Mouse (Mus musculus) kidney, embryonic 15.5 days (tissue): ENCODE data around the gene Rasgrp1. TPM values are rescaled to one million over a fixed set of nuclear protein-coding genes. Genes with fewer than 3 reads are reported as not detected.
A peak's percentile ranks its signal among the peaks of the same experiment; 100 is the strongest.

Source experiments
- ATAC-seq: fragments of 200-750 bp; cut with Nextera tagmentation; replicated peaks from 2 replicates; pipeline ENCODE4 v1.8.0; 2017; ENCODE audit warnings: moderate TSS enrichment; ENCODE audit not compliant: low FRiP score
- H3K27ac ChIP-seq: fragments of 300-500 bp; sonication (generic); 2 replicates; pipeline ENCODE4 v1.5.1; 2015; ENCODE audit warnings: mild to moderate bottlenecking, inconsistent platforms
- H3K27me3 ChIP-seq: fragments of 300-500 bp; sonication (generic); 2 replicates; pipeline ENCODE4 v1.6.1; 2015; ENCODE audit warnings: inconsistent platforms
- H3K36me3 ChIP-seq: fragments of 300-500 bp; sonication (generic); 2 replicates; pipeline ENCODE4 v1.6.1; 2015; ENCODE audit warnings: inconsistent platforms
- H3K4me1 ChIP-seq: fragments of 300-500 bp; sonication (generic); 2 replicates; pipeline ENCODE4 v1.6.1; 2015; ENCODE audit warnings: inconsistent platforms
- H3K4me2 ChIP-seq: fragments of 300-500 bp; sonication (generic); 2 replicates; pipeline ENCODE4 v1.6.1; 2015; ENCODE audit warnings: moderate library complexity, mild to moderate bottlenecking, inconsistent platforms
- H3K4me3 ChIP-seq: fragments of 300-500 bp; sonication (generic); replicated peaks from 2 replicates; pipeline ENCODE4 v1.5.1; 2015; ENCODE audit warnings: mild to moderate bottlenecking, inconsistent platforms
- H3K9ac ChIP-seq: fragments of 300-500 bp; sonication (generic); 2 replicates; pipeline ENCODE4 v1.6.1; 2015; ENCODE audit warnings: mild to moderate bottlenecking, inconsistent platforms
- H3K9me3 ChIP-seq: fragments of 300-500 bp; sonication (generic); replicated peaks from 2 replicates; pipeline ENCODE4 v1.6.1; 2016; ENCODE audit warnings: inconsistent platforms
- WGBS: fragments of 180-500 bp; shearing (Covaris S2); methylation state at CpG from one replicate; pipeline ENCODE4 v1.1.7; 2015; ENCODE audit warnings: mixed read lengths; 5-methylcytosine and 5-hydroxymethylcytosine counted together
- polyA plus RNA-seq: library from polyadenylated mRNA; unstranded; fragments of >200 nt; fragmentation: Nextera tagmentation; extraction: Ambion mirVana; gene quantifications from 2 replicates; pipeline ENCODE4 v1.2.1, GENCODE M21; 2015

Gene Rasgrp1
- polyA plus RNA-seq, 1 experiment from 2014 or later: 0.39 TPM

GRCm38 (mm10) chr2:117299596-117300448, 43.0 kb downstream of the Rasgrp1 start:
- Histone ChIP-seq H3K27me3 (no peaks in the 10 kb centered on the region), H3K9me3 (no peaks in the 10 kb centered on the region), H3K4me1 (no peaks in the 10 kb centered on the region), H3K9ac (no peak overlapping the region), H3K4me3 (no peak overlapping the region), H3K36me3 (no peaks in the 10 kb centered on the region), H3K4me2 (no peak overlapping the region), H3K27ac (no peak overlapping the region)
- 81% methylated on average over 16 of the region's 16 CpGs for WGBS
- ATAC-seq: no peak

- H3K27me3 ChIP-seq: no peaks in the 10 kb centered on the region
- no peaks in the 10 kb centered on the region for H3K9me3 ChIP-seq
- 90% methylated on average over 7 of the region's 7 CpGs for WGBS
- H3K4me3 ChIP-seq: no peak overlapping the region
- H3K27ac ChIP-seq: no peak overlapping the region
- H3K9ac ChIP-seq: no peak overlapping the region
- no peak for ATAC-seq
- no peaks in the 10 kb centered on the region for H3K4me1 ChIP-seq
- H3K36me3 ChIP-seq: no peaks in the 10 kb centered on the region
- no peak overlapping the region for H3K4me2 ChIP-seq
Observed at GRCm38 (mm10) chr2:117288291-117288690, 54.5 kb downstream of the Rasgrp1 start.

DNA sequence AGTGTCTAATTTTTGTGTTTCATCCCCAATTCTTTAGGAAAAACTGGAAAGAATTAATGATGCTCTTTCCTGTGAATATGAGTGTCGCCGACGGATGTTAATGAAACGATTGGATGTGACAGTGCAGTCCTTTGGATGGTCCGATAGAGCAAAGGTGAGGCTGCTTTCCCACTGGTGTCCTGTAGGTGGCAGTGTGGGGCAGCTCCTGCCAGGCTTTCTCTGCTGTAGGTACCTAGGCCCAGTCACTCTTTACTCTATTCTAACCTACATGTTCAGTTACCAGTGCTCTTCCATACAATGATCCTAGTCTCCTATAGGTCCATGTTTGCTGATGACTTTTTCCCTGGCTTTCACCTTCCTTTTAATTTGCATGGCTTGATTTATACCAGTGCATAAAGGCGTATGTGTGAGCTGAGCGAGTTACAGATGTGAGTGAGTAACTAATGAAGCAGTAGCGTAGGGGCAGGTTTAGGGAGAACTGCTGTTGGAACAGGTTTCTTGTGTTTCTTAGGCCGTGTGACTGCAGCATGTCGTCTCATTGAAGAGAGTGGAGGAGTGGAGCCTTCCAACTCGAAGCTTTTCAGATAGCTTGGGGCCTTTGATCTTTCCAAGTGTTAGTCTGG, 78.9 kb downstream of the Rasgrp1 start:
- 74% methylated on average over 11 of the region's 11 CpGs for WGBS
- Histone ChIP-seq H3K9me3 (no peaks in the 10 kb centered on the region), H3K27me3 (no peaks in the 10 kb centered on the region), H3K36me3 (peaks cover 64% of the 10 kb centered on the region), H3K9ac (no peak overlapping the region), H3K4me3 (no peak overlapping the region), H3K4me2 (no peak overlapping the region), H3K4me1 (no peaks in the 10 kb centered on the region), H3K27ac (no peak overlapping the region)
- 0 out of 2 replicates have a peak, but pooled peaks have one; percentile 25 for ATAC-seq

- H3K36me3 ChIP-seq: peaks cover 62% of the 10 kb centered on the region
- H3K4me3 ChIP-seq: no peak overlapping the region
- H3K4me1 ChIP-seq: no peaks in the 10 kb centered on the region
- no peak overlapping the region for H3K4me2 ChIP-seq
- no peak overlapping the region for H3K9ac ChIP-seq
- H3K27me3 ChIP-seq: no peaks in the 10 kb centered on the region
- WGBS: 86% methylated on average over 5 of the region's 5 CpGs
- H3K27ac ChIP-seq: no peak overlapping the region
- no peaks in the 10 kb centered on the region for H3K9me3 ChIP-seq
- no peak for ATAC-seq
Observed at GRCm38 (mm10) chr2:117262184-117262583, 80.6 kb downstream of the Rasgrp1 start.

GRCm38 (mm10) chr2:117257617-117258016, 85.2 kb downstream of the Rasgrp1 start:
- Histone ChIP-seq H3K4me3 (no peak overlapping the region), H3K4me1 (no peaks in the 10 kb centered on the region), H3K36me3 (peaks cover 37% of the 10 kb centered on the region), H3K27me3 (no peaks in the 10 kb centered on the region), H3K9ac (no peak overlapping the region), H3K27ac (no peak overlapping the region), H3K4me2 (no peak overlapping the region), H3K9me3 (no peaks in the 10 kb centered on the region)
- ATAC-seq: no peak
- WGBS: 91% methylated on average over 1 of the region's 1 CpGs

GRCm38 (mm10) chr2:117255415-117255814, 87.4 kb downstream of the Rasgrp1 start:
- Histone ChIP-seq H3K36me3 (peaks cover 21% of the 10 kb centered on the region), H3K9ac (no peak overlapping the region), H3K9me3 (no peaks in the 10 kb centered on the region), H3K4me1 (peaks cover 5% of the 10 kb centered on the region), H3K4me3 (no peak overlapping the region), H3K4me2 (no peak overlapping the region), H3K27me3 (no peaks in the 10 kb centered on the region), H3K27ac (no peak overlapping the region)
- 79% methylated on average over 2 of the region's 2 CpGs for WGBS
- ATAC-seq: no peak

DNA sequence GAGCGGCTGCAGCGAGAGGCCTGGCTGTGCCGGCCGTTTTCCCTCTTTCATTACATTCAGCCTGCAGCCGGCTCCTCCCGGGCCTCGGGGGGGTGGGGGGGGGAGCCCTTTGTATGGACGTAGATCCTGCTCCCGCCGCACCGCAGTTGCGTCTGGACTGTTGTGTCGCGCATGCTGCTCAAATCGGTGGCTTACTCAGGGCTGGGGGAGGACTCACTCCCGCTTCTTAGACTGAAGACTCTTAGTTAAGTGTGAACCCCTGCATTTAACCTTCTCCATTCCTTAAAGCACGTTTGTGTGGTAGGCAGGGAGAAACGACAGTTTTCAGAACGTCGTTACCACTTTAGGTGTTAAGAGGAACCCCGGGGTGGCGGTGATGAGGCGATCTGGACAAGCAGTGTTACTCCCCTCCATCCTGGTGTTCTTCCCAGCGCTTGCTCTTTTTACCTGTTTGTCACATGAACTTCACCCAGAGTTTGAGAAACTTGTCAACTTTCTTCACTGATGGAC, 92.7 kb downstream of the Rasgrp1 start:
- no peaks in the 10 kb centered on the region for H3K9me3 ChIP-seq
- peak; percentile 81 for ATAC-seq
- under 1% methylated on average over 23 of the region's 24 CpGs for WGBS

DNA sequence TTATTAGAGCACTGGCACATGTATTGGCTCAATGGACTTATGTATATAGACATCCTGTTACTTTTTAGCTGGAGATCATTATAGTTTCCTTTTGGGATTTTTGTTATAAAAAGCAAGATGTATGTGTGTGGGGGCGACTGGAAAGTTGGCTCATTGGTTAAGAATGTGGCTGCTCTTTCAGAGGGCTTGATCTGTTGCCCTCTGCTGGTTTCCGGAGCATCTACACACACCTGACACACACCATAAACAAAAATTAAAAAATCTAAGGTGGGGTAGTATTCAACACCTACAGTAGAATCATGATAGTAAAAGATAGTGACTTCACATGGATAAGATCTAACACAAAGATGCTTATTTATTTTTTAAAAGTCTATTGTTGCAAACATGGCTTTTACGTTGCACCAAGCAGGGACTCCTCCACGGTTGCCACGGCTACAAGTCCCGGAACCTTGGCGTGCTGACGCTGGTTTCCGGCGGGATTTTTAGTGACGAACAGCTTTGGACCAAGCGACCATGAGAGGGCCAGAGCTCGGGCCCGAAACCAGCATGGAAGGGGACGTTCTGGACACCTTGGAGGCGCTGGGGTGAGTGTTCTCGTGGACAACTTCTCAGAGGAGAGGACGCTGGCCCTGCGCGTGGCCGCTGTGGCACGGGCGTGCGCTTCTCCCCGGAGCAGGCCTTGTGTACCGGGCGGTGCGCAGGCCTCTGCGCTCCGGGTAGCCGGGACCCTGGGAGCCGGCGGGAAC, 93.4 kb downstream of the Rasgrp1 start, which contains the start of gene Fam98b:
Gene Fam98b (plus strand): TSS at position 485 of the 746 bp plus-strand sequence.
- ATAC-seq: peak; percentile 95
- WGBS: under 1% methylated on average over 33 of the region's 33 CpGs

More for the DNA sequence above, 92.7 kb downstream of the Rasgrp1 start:
- Histone ChIP-seq H3K36me3 (no peaks in the 10 kb centered on the region), H3K9ac (peak overlapping the region; percentile 92), H3K4me1 (peaks cover 6% of the 10 kb centered on the region), H3K4me3 (peak overlapping the region; percentile 95), H3K27me3 (0 out of 2 replicates have a peak, but pooled peaks cover 2% of the 10 kb centered on the region), H3K27ac (peak overlapping the region; percentile 91), H3K4me2 (peak overlapping the region; percentile 68)

GRCm38 (mm10) chr2:117241953-117242352, 100.8 kb downstream of the Rasgrp1 start:
- Histone ChIP-seq H3K4me3 (no peak overlapping the region), H3K36me3 (no peaks in the 10 kb centered on the region), H3K27ac (no peak overlapping the region), H3K27me3 (peaks cover 19% of the 10 kb centered on the region), H3K9ac (no peak overlapping the region), H3K4me1 (no peaks in the 10 kb centered on the region), H3K4me2 (no peak overlapping the region), H3K9me3 (no peaks in the 10 kb centered on the region)
- ATAC-seq: no peak
- 81% methylated on average over 4 of the region's 4 CpGs for WGBS

More for the DNA sequence above, 93.4 kb downstream of the Rasgrp1 start, which contains the start of gene Fam98b:
- Histone ChIP-seq H3K27me3 (0 out of 2 replicates have a peak, but pooled peaks cover 6% of the 10 kb centered on the region), H3K27ac (peak within 1 kb of the TSS; percentile 91), H3K4me3 (peak within 1 kb of the TSS; percentile 95), H3K4me2 (peak within 1 kb of the TSS; percentile 68), H3K9ac (peak within 1 kb of the TSS; percentile 92), H3K4me1 (peaks cover 6% of the 10 kb centered on the region), H3K9me3 (no peaks in the 10 kb centered on the region), H3K36me3 (no peaks in the 10 kb centered on the region)

DNA sequence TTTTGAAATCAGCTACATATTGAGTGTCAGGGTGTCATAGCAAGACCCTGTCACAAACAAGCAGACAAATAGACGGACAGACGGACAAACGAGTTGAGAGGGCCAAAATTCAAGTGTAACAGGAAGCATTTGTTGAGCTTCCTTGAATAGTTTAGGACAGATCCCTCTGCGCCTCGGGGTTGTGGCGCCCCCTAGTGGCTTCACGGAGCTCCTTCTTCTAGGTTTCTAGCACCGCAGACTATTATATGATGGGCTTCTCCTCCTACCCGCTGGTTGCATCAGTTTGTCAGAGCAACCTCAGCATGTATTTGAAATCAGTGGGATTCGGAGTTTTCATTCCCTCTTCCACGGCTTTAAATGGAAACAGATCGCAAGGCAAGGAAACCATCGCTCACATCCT, 111.5 kb downstream of the Rasgrp1 start:
- no peak overlapping the region for H3K4me3 ChIP-seq
- ATAC-seq: peak; percentile 85
- H3K9ac ChIP-seq: no peak overlapping the region
- H3K9me3 ChIP-seq: no peaks in the 10 kb centered on the region
- H3K36me3 ChIP-seq: no peaks in the 10 kb centered on the region
- 0 out of 2 replicates have a peak, but pooled peaks cover 2% of the 10 kb centered on the region for H3K4me1 ChIP-seq
- no peak overlapping the region for H3K27ac ChIP-seq
- 7% methylated on average over 13 of the region's 13 CpGs for WGBS
- H3K4me2 ChIP-seq: no peak overlapping the region
- peaks cover 12% of the 10 kb centered on the region for H3K27me3 ChIP-seq

DNA sequence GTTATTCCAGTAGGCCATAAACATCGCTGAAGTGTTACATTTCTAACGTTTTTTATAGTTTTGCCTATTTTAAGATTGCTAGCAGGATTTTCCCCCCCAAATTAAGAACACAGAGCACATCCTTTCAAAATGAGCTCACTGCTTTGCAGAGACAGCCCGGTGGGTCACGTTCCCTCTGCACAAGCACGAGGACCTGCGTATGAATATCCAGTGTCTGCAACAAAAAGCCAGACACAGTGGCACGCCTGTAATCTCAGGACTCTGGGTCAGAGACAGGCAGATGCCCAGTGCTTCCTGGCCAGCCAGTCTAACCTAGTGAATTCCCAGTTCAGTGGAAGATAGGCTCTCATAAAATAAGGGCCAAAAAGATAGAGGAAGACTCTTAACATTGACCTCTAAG, 112.5 kb downstream of the Rasgrp1 start:
- no peak overlapping the region for H3K4me2 ChIP-seq
- no peak for ATAC-seq
- H3K9ac ChIP-seq: no peak overlapping the region

More for the DNA sequence above, 112.5 kb downstream of the Rasgrp1 start:
- no peak overlapping the region for H3K27ac ChIP-seq
- H3K4me1 ChIP-seq: 0 out of 2 replicates have a peak, but pooled peaks cover 2% of the 10 kb centered on the region
- H3K36me3 ChIP-seq: no peaks in the 10 kb centered on the region
- no peak overlapping the region for H3K4me3 ChIP-seq
- H3K27me3 ChIP-seq: peaks cover 12% of the 10 kb centered on the region
- WGBS: 84% methylated on average over 7 of the region's 7 CpGs
- H3K9me3 ChIP-seq: no peaks in the 10 kb centered on the region
